Mouse (Mus musculus): ENCODE measurements around the gene Rab7. TPM values are rescaled to one million over a fixed set of nuclear protein-coding genes. Genes with fewer than 3 reads are reported as not detected.

Gene Rab7
- 246 and 267 TPM in 2 replicates for polyA plus RNA-seq (2015; fragmentation: Nextera tagmentation; extraction: Ambion mirVana)

DNA sequence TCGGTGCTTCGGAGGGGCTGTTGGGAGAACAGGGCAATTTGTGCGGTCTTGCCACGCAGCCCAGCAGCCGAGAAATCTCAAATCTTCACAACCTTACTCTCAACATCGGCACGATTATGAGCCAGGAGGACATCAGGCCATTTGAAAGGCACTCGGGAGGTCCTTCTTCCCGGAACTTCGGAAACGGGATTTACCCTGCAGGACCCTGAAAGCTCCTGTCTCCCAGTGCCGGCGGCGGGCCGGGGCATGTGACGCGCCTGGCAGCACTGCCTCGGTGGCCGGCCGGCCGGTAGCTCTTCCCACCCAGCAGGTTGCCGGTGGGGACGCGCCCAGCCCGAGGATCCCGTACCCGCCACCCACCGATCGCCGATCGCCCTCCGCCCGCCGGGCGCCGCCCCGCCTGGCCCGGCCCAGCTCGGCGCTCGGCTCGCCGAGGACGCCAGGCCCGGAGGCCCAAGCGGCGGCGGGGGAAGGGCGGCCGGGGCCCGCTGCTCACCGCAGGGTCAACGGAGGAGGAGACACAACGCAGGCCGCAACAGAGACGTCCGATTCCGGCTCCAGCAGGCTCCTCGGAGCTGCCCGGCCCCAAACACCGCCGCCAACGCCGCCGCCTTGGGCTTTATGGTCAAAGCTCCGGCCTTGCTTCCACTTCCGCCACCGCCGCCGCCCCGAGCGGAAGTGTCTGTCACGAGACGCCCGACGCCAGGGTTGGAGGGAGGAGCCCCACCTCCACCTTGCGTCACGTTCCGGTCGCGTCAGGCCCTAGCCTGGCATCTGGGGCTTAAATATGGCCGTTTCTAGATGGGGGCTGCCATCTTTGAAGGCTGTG lies at the start of gene Rab7:
Rab7 (minus strand) TSS at position 694 of the 829 bp plus-strand sequence.
- peak; percentile 95 for ATAC-seq (ENCODE audit: insufficient read depth, low FRiP score)
- no peaks in the 10 kb centered on the region for H3K27me3 ChIP-seq (ENCODE audit: control insufficient read depth, insufficient read depth, low read length)
- peaks cover 21% of the 10 kb centered on the region for H3K4me1 ChIP-seq (ENCODE audit: control insufficient read depth, insufficient read depth, low read length)
- H3K36me3 ChIP-seq (ENCODE audit: control insufficient read depth, insufficient read depth, low read length): no peaks in the 10 kb centered on the region
- H3K27ac ChIP-seq (ENCODE audit: low read length): peak within 1 kb of the TSS; percentile 89
- WGBS: under 1% methylated on average over 82 of the region's 82 CpGs
- peak within 1 kb of the TSS; percentile 98 for H3K9ac ChIP-seq (ENCODE audit: low read length)
- peak within 1 kb of the TSS; percentile 88 for H3K4me3 ChIP-seq (replicated peaks; ENCODE audit: low read length)
- peak within 1 kb of the TSS; percentile 63 for H3K4me2 ChIP-seq (ENCODE audit: low read depth, low read length)
- H3K9me3 ChIP-seq (replicated peaks; ENCODE audit: control insufficient read depth, low read length): no peaks in the 10 kb centered on the region

DNA sequence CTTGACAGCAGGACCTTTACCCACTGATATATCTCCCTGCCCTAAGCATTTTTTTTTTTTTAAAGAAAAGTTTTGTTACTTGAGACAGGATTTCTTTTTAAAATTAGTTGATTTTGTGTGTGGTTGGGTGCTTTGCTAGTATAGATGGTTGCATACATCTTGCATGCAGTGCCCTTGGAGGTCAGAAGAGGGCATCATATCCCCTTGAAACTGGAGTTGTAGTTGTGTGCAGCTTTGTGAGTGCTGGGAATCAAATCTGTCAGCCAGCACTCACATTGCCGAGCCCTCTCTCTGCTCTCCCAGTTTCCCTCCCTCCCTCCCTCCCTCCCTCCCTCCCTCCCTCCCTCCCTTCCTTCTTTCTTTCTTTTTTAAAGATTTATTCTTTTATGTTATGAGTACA lies 43.9 kb upstream of the Rab7 start:
- no peaks in the 10 kb centered on the region for H3K27me3 ChIP-seq (ENCODE audit: control insufficient read depth, insufficient read depth, low read length)
- H3K4me3 ChIP-seq (replicated peaks; ENCODE audit: low read length): no peak overlapping the region
- whole genome bisulfite sequencing: 72% methylated on average over 1 of the region's 1 CpGs
- H3K9me3 ChIP-seq (replicated peaks; ENCODE audit: control insufficient read depth, low read length): no peaks in the 10 kb centered on the region
- no peak overlapping the region for H3K4me2 ChIP-seq (ENCODE audit: low read depth, low read length)
- H3K9ac ChIP-seq (ENCODE audit: low read length): no peak overlapping the region
- peaks cover 16% of the 10 kb centered on the region for H3K4me1 ChIP-seq (ENCODE audit: control insufficient read depth, insufficient read depth, low read length)
- ATAC-seq (ENCODE audit: insufficient read depth, low FRiP score): no peak
- H3K27ac ChIP-seq (ENCODE audit: low read length): no peak overlapping the region
- H3K36me3 ChIP-seq (ENCODE audit: control insufficient read depth, insufficient read depth, low read length): peaks cover 17% of the 10 kb centered on the region; the same call in 1 of the 2 replicates

DNA sequence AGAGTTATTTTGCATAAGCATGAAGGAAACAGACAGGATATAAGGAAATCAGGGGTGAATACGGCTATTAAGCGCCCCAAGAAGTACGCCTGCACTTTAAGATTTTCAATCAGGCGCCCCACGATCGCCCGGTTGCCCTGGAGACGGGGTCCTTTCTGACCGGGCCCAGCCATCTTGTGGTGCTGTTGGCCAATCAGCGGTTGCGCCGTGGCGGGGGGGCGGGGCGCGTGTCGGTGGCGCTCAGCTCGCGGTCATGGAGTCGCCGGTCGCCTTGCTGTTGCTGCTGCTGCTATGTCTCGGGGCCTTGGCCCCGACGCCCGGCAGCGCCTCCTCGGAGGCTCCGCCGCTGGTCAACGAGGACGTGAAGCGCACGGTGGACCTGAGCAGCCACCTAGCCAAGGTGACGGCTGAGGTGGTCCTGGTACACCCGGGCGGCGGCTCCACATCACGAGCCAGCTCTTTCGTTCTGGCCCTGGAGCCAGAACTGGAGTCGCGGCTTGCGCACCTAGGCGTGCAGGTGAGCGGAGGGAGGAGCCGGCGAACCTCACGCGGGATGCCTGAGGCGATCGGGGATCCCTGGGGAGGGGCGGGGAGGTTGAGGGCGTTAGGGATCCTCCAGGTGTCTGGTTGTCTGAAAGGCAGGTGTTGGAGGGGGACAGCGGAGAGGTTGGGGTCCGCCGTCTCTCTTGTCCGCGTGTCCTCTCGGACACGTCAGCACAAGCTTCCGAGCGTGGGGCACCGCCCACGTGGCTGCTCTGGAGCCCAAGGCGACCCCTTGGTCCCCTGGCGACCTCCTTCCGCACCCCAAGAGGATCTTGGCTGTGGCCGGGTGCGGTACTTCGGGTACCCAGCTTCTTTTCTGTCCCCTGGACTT lies 39.4 kb upstream of the Rab7 start, which contains the start of gene Rpn1:
Rpn1 (plus strand) TSS at position 205 of the 874 bp plus-strand sequence.
- WGBS: under 1% methylated on average over 71 of the region's 71 CpGs
- H3K27ac ChIP-seq (ENCODE audit: low read length): peak within 1 kb of the TSS; percentile 88
- peak within 1 kb of the TSS; percentile 98 for H3K4me3 ChIP-seq (replicated peaks; ENCODE audit: low read length)
- no peaks in the 10 kb centered on the region for H3K9me3 ChIP-seq (replicated peaks; ENCODE audit: control insufficient read depth, low read length)
- H3K27me3 ChIP-seq (ENCODE audit: control insufficient read depth, insufficient read depth, low read length): no peaks in the 10 kb centered on the region
- peaks cover 16% of the 10 kb centered on the region for H3K4me1 ChIP-seq (ENCODE audit: control insufficient read depth, insufficient read depth, low read length)
- H3K9ac ChIP-seq (ENCODE audit: low read length): peak within 1 kb of the TSS; percentile 90
- peak within 1 kb of the TSS; percentile 61 for H3K4me2 ChIP-seq (ENCODE audit: low read depth, low read length)
- peak; percentile 97 for ATAC-seq (ENCODE audit: insufficient read depth, low FRiP score)
- 0 out of 2 replicates have a peak, but pooled peaks cover 8% of the 10 kb centered on the region for H3K36me3 ChIP-seq (ENCODE audit: control insufficient read depth, insufficient read depth, low read length)

DNA sequence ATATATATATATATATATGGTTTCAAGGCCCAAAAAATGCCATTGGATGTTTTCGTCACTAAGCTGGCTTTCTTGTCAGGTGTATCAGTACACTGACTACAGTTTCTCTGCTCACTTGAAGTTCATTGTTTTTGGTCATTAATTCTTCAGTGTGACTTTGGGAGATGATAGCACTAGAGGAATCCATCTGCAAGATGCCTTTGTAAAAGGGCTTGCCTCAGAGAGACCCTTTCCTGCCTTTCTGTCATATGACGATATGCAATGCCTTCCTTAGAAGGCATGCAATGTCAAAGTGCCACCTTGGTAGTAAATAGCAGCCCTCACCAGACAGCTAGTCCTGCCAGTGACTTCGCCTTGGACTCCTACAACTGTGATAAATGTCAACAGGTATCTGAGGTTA lies 38.6 kb upstream of the Rab7 start:
- H3K9me3 ChIP-seq (replicated peaks; ENCODE audit: control insufficient read depth, low read length): no peaks in the 10 kb centered on the region
- H3K4me1 ChIP-seq (ENCODE audit: control insufficient read depth, insufficient read depth, low read length): peaks cover 16% of the 10 kb centered on the region
- H3K4me2 ChIP-seq (ENCODE audit: low read depth, low read length): peak overlapping the region; percentile 51
- WGBS: 60% methylated on average over 3 of the region's 3 CpGs
- no peaks in the 10 kb centered on the region for H3K27me3 ChIP-seq (ENCODE audit: control insufficient read depth, insufficient read depth, low read length)
- no peak overlapping the region for H3K9ac ChIP-seq (ENCODE audit: low read length)
- H3K27ac ChIP-seq (ENCODE audit: low read length): no peak overlapping the region; the same call in 1 of the 2 replicates
- 0 out of 2 replicates have a peak, but pooled peaks cover 4% of the 10 kb centered on the region for H3K36me3 ChIP-seq (ENCODE audit: control insufficient read depth, insufficient read depth, low read length)
- peak overlapping the region; percentile 98 for H3K4me3 ChIP-seq (replicated peaks; ENCODE audit: low read length)
- no peak for ATAC-seq (ENCODE audit: insufficient read depth, low FRiP score)

DNA sequence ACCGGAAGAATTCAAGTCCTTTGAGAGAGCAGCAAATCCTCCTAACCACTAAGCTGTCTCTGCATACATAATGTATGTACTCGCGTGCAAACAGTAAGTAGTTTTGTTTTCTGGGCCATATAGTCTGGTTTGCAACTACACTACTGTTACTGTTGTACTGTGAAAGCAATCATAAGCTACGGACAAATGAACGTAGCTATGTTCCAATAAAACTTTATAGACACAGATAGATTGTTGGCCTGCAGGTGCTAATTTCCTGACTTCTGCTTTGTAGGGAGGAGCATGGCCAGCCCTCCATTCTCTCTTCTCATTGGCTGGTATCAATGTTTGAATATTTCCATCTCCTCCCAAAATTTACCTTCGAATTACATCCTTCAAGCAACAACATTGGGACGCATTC lies 38.0 kb upstream of the Rab7 start:
- Histone ChIP-seq H3K27me3 (ENCODE audit: control insufficient read depth, insufficient read depth, low read length) (no peaks in the 10 kb centered on the region), H3K9me3 (replicated peaks; ENCODE audit: control insufficient read depth, low read length) (no peaks in the 10 kb centered on the region), H3K27ac (ENCODE audit: low read length) (no peak overlapping the region), H3K4me2 (ENCODE audit: low read depth, low read length) (no peak overlapping the region), H3K36me3 (ENCODE audit: control insufficient read depth, insufficient read depth, low read length) (no peaks in the 10 kb centered on the region), H3K9ac (ENCODE audit: low read length) (no peak overlapping the region), H3K4me1 (ENCODE audit: control insufficient read depth, insufficient read depth, low read length) (peaks cover 16% of the 10 kb centered on the region), H3K4me3 (replicated peaks; ENCODE audit: low read length) (no peak overlapping the region)
- 88% methylated on average over 7 of the region's 7 CpGs for WGBS
- no peak for ATAC-seq (ENCODE audit: insufficient read depth, low FRiP score)

DNA sequence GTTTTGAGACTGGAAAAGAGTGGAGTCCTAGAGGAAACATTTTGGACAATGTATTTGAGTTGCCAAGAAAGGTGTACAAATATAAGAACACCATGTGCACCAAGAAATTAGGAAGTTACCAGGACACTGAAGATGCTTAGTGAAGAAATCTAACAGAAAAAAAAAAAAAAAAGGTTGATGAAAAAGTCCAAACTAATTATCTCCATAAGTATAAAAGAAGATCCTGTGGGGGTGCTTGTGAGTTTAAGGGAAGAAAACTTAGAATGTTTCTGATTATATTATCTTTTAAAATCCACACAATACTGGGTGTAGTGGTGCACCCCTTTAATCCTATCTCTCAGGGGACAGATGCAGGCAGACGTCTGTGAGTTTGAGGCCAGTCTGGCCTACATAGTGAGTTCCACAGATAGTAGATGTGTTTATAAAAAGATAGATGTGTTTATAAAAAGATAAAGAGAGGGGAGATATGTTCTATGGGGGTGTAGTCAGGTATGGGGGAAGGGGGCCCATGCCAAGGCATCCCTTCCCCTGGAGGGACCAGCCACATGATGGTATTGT lies 31.0 kb upstream of the Rab7 start:
- Histone ChIP-seq H3K9ac (ENCODE audit: low read length) (no peak overlapping the region), H3K4me3 (replicated peaks; ENCODE audit: low read length) (no peak overlapping the region), H3K4me2 (ENCODE audit: low read depth, low read length) (peak overlapping the region; percentile 88; the same call in 1 of the 2 replicates), H3K36me3 (ENCODE audit: control insufficient read depth, insufficient read depth, low read length) (no peaks in the 10 kb centered on the region), H3K9me3 (replicated peaks; ENCODE audit: control insufficient read depth, low read length) (no peaks in the 10 kb centered on the region), H3K4me1 (ENCODE audit: control insufficient read depth, insufficient read depth, low read length) (0 out of 2 replicates have a peak, but pooled peaks cover 3% of the 10 kb centered on the region), H3K27me3 (ENCODE audit: control insufficient read depth, insufficient read depth, low read length) (no peaks in the 10 kb centered on the region), H3K27ac (ENCODE audit: low read length) (no peak overlapping the region)
- no peak for ATAC-seq (ENCODE audit: insufficient read depth, low FRiP score)
- 64% methylated on average over 1 of the region's 1 CpGs for whole genome bisulfite sequencing

DNA sequence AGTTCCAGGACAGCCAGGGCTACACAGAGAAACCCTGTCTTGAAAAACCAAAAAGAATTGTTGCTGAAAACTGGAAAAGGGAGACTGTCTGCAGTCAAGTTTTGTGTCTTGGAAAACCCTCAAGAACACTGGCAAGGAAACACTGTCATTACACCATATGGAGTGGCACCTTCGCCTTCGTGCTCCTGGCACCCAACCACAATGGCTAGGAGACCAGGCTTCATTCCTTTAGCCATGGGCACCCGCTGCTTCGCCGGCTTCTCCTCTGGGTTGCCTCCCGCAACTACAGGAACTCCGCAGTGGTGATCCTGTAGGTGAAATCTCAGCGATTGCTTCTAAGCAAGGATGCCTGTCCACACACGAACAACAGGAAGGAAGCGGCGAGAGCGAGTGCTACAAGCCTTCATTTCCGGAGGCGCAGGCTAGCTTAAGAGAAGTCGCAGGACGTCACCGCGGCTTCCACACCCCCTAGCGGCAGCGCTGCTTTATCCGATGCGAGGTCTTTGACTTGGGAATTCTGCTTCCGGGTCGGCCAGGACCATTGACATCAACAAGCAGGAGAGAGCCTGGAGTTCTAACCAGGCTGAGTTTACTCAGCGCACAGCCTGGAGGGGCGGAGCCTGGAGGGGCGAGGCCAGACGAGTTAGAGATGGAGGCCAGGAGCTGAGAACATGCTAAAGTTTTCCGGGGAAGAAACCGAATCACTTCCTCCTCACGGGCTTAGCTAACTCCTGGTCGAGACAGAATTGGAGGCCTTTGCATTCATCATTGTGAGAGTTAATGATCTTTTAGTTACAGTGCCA lies 29.9 kb upstream of the Rab7 start:
- Histone ChIP-seq H3K4me1 (ENCODE audit: control insufficient read depth, insufficient read depth, low read length) (0 out of 2 replicates have a peak, but pooled peaks cover 3% of the 10 kb centered on the region), H3K27me3 (ENCODE audit: control insufficient read depth, insufficient read depth, low read length) (no peaks in the 10 kb centered on the region), H3K4me3 (replicated peaks; ENCODE audit: low read length) (peak overlapping the region; percentile 52), H3K9me3 (replicated peaks; ENCODE audit: control insufficient read depth, low read length) (no peaks in the 10 kb centered on the region), H3K36me3 (ENCODE audit: control insufficient read depth, insufficient read depth, low read length) (no peaks in the 10 kb centered on the region), H3K27ac (ENCODE audit: low read length) (peak overlapping the region; percentile 86), H3K4me2 (ENCODE audit: low read depth, low read length) (peak overlapping the region; percentile 88), H3K9ac (ENCODE audit: low read length) (peak overlapping the region; percentile 80)
- WGBS: 4% methylated on average over 32 of the region's 32 CpGs
- peak; percentile 99 for ATAC-seq (ENCODE audit: insufficient read depth, low FRiP score)

DNA sequence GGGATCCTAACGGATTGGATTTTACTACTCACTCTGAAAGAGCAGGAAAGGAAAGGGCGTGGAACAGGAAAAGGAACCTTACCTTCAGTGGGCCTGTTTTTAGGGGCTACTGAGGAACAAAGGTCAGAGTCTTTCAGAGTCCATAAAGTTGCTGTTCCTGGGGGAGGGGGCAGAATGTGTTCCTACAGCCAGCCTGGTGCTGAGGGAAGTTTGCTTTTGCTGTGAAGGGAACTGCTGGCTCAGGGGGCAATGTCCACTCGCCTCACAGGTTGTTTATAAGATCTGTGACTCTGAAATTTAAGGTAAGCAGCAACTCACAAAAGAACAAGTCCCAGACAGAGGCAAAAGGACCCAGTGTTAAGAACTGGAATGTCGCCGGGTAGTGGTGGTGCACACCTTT lies 26.1 kb upstream of the Rab7 start:
- Histone ChIP-seq H3K9me3 (replicated peaks; ENCODE audit: control insufficient read depth, low read length) (no peaks in the 10 kb centered on the region), H3K9ac (ENCODE audit: low read length) (no peak overlapping the region), H3K27ac (ENCODE audit: low read length) (no peak overlapping the region), H3K4me1 (ENCODE audit: control insufficient read depth, insufficient read depth, low read length) (0 out of 2 replicates have a peak, but pooled peaks cover 3% of the 10 kb centered on the region), H3K27me3 (ENCODE audit: control insufficient read depth, insufficient read depth, low read length) (no peaks in the 10 kb centered on the region), H3K4me2 (ENCODE audit: low read depth, low read length) (no peak overlapping the region), H3K36me3 (ENCODE audit: control insufficient read depth, insufficient read depth, low read length) (no peaks in the 10 kb centered on the region), H3K4me3 (replicated peaks; ENCODE audit: low read length) (no peak overlapping the region)
- WGBS: 73% methylated on average over 5 of the region's 5 CpGs
- no peak for ATAC-seq (ENCODE audit: insufficient read depth, low FRiP score)

Measured in stomach, embryonic 16.5 days (tissue).